Mouse (Mus musculus): Measurements from ENCODE around the gene Vipas39. TPM values are rescaled to one million over a fixed set of nuclear protein-coding genes. Genes with fewer than 3 reads are reported as not detected.

The Vipas39 gene
- polyA plus RNA-seq, 1 experiment from 2014 or later: 62.5 TPM

DNA sequence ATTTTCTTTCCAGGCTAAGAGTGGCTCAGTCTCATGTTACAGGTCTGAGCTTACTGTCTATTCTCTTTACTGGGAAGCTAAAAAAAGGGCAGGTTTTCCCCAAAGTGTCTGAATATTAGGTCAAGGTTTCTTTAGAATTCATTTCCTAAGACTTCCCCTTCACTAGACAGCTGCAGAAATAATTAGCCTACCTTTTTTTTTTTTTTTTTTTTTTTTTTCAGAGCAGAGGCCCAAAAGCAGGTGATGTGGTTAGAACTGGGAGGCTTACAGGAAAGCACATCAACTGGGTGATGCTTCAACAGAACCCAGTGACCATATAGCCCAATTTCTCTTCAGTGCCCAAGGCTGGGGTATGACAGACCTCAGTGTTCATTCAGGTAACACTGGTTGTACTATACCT is 69.7 kb downstream of the Vipas39 start:
- ATAC-seq (ENCODE audit: insufficient read depth, low FRiP score, low TSS enrichment) (no peak), DNase-seq (ENCODE audit: low spot score) (no peak)
- no peaks in the 10 kb centered on the region for H3K27me3 ChIP-seq (ENCODE audit: control insufficient read depth, insufficient read depth, low read length)
- no peak overlapping the region for H3K27ac ChIP-seq (ENCODE audit: low read depth, low read length)
- peaks cover 5% of the 10 kb centered on the region; the same call in 1 of the 2 replicates for H3K4me1 ChIP-seq (ENCODE audit: control insufficient read depth, insufficient read depth, low read length)
- H3K9ac ChIP-seq (ENCODE audit: low read length): no peak overlapping the region
- no peaks in the 10 kb centered on the region for H3K9me3 ChIP-seq (ENCODE audit: control insufficient read depth, low read length)
- no peak overlapping the region for H3K4me3 ChIP-seq (ENCODE audit: low read depth, low read length)
- no peak overlapping the region for H3K4me2 ChIP-seq (ENCODE audit: low read depth)
- H3K36me3 ChIP-seq (ENCODE audit: control insufficient read depth, insufficient read depth, low read length): no peaks in the 10 kb centered on the region

DNA sequence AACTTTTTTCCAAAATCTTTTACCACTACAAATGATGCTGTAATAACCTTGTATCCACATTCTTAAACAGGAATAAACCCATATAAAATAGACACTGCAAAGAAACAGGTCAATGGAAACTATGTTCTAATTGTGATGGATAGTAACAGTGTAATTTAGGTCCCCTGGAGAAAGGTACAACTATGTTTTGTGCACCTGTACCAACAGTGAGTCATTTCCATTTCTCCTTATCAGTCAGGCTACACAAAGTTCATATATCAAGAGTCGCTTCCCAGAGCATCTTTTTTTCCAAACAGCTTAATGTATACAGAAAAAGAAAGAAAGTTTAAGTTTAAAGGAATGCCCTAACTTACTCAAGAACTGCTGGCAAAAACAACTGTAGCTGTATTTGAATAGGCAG is 71.0 kb downstream of the Vipas39 start:
- Histone ChIP-seq H3K4me2 (ENCODE audit: low read depth) (no peak overlapping the region), H3K9ac (ENCODE audit: low read length) (no peak overlapping the region), H3K4me3 (ENCODE audit: low read depth, low read length) (no peak overlapping the region), H3K4me1 (ENCODE audit: control insufficient read depth, insufficient read depth, low read length) (peaks cover 5% of the 10 kb centered on the region; the same call in 1 of the 2 replicates), H3K36me3 (ENCODE audit: control insufficient read depth, insufficient read depth, low read length) (no peaks in the 10 kb centered on the region), H3K27ac (ENCODE audit: low read depth, low read length) (no peak overlapping the region), H3K9me3 (ENCODE audit: control insufficient read depth, low read length) (no peaks in the 10 kb centered on the region), H3K27me3 (ENCODE audit: control insufficient read depth, insufficient read depth, low read length) (no peaks in the 10 kb centered on the region)
- ATAC-seq (ENCODE audit: insufficient read depth, low FRiP score, low TSS enrichment) (no peak), DNase-seq (ENCODE audit: low spot score) (no peak)
- 91% methylated on average over 1 of the region's 1 CpGs for WGBS

DNA sequence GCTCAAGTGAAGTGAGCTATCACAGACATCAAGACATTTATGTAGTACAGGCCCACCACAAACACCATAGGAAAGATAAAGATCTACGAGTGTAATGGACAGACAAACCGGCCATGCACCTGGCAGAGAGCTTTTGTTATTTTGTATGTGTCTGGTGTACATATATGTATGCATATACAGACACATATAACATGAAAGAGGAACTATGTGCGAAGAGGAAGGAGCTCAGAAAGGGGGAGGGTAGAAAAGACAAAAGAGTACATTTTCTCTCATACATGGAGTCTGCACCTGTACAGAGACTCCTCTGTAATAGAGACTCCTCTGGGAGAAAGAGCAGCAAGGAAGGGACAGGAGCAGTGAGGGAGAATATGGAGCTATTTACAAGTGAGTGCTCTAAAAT is 73.0 kb downstream of the Vipas39 start:
- no peak overlapping the region for H3K27ac ChIP-seq (ENCODE audit: low read depth, low read length)
- H3K4me3 ChIP-seq (ENCODE audit: low read depth, low read length): no peak overlapping the region
- no peaks in the 10 kb centered on the region for H3K36me3 ChIP-seq (ENCODE audit: control insufficient read depth, insufficient read depth, low read length)
- no peaks in the 10 kb centered on the region for H3K9me3 ChIP-seq (ENCODE audit: control insufficient read depth, low read length)
- no peaks in the 10 kb centered on the region for H3K4me1 ChIP-seq (ENCODE audit: control insufficient read depth, insufficient read depth, low read length)
- DNase-seq (ENCODE audit: low spot score) (no peak), ATAC-seq (ENCODE audit: insufficient read depth, low FRiP score, low TSS enrichment) (no peak)
- H3K4me2 ChIP-seq (ENCODE audit: low read depth): no peak overlapping the region
- no peaks in the 10 kb centered on the region for H3K27me3 ChIP-seq (ENCODE audit: control insufficient read depth, insufficient read depth, low read length)
- WGBS: 91% methylated on average over 3 of the region's 3 CpGs
- no peak overlapping the region for H3K9ac ChIP-seq (ENCODE audit: low read length)

Small RNA genes within 50 kb of the gene (microRNA-seq; reads per million reads assigned to microRNA genes)
- not detected for gene Gm47293

Other genes with a start within 250 kb of the Vipas39 start
- 0.74 and 0.78 TPM in 2 replicates for gene Tmem63c, start 244.9 kb downstream of the Vipas39 start, polyA plus RNA-seq (2014; fragmentation: Nextera tagmentation; extraction: Ambion mirVana)
- 0.24 and 0.56 TPM in 2 replicates for gene Ngb, start 163.7 kb downstream of the Vipas39 start, polyA plus RNA-seq (2014; fragmentation: Nextera tagmentation; extraction: Ambion mirVana)
- 31.8 and 31.9 TPM in 2 replicates for gene Gstz1, start 119.1 kb downstream of the Vipas39 start, polyA plus RNA-seq (2014; fragmentation: Nextera tagmentation; extraction: Ambion mirVana)
- 14.3 and 17.6 TPM in 2 replicates for gene Pomt2, start 118.3 kb downstream of the Vipas39 start, polyA plus RNA-seq (2014; fragmentation: Nextera tagmentation; extraction: Ambion mirVana)
- 0.77 and 1.8 TPM in 2 replicates for gene Samd15, start 66.5 kb downstream of the Vipas39 start, polyA plus RNA-seq (2014; fragmentation: Nextera tagmentation; extraction: Ambion mirVana)
- gene Tmed8, start 65.8 kb downstream of the Vipas39 start, polyA plus RNA-seq (2014; fragmentation: Nextera tagmentation; extraction: Ambion mirVana): 4.7 and 5.0 TPM in 2 replicates
- gene Noxred1, start 27.5 kb downstream of the Vipas39 start, polyA plus RNA-seq (2014; fragmentation: Nextera tagmentation; extraction: Ambion mirVana): 0.78 and 1.6 TPM in 2 replicates
- gene Ahsa1, start 223 bp upstream of the Vipas39 start, polyA plus RNA-seq (2014; fragmentation: Nextera tagmentation; extraction: Ambion mirVana): 224 and 233 TPM in 2 replicates
- gene Ism2, start 33.4 kb upstream of the Vipas39 start, polyA plus RNA-seq (2014; fragmentation: Nextera tagmentation; extraction: Ambion mirVana): 0.34 and 0.94 TPM in 2 replicates
- gene Sptlc2, start 122.1 kb upstream of the Vipas39 start, polyA plus RNA-seq (2014; fragmentation: Nextera tagmentation; extraction: Ambion mirVana): 55.5 and 70.0 TPM in 2 replicates
- gene Slirp, start 177.6 kb upstream of the Vipas39 start, polyA plus RNA-seq (2014; fragmentation: Nextera tagmentation; extraction: Ambion mirVana): 287 and 298 TPM in 2 replicates
- gene Alkbh1, start 177.8 kb upstream of the Vipas39 start, polyA plus RNA-seq (2014; fragmentation: Nextera tagmentation; extraction: Ambion mirVana): 45.6 and 47.0 TPM in 2 replicates
- 159 and 164 TPM in 2 replicates for gene Snw1, start 206.0 kb upstream of the Vipas39 start, polyA plus RNA-seq (2014; fragmentation: Nextera tagmentation; extraction: Ambion mirVana)
- gene Gm5788, start 228.5 kb upstream of the Vipas39 start, polyA plus RNA-seq (2014; fragmentation: Nextera tagmentation; extraction: Ambion mirVana): not detected in 2 replicates
- not detected in 2 replicates for gene Gm8300, start 248.1 kb upstream of the Vipas39 start, polyA plus RNA-seq (2014; fragmentation: Nextera tagmentation; extraction: Ambion mirVana)

Data from neural tube, embryonic 11.5 days (tissue).